Mouse (Mus musculus) 3134 (cell line): ENCODE measurements around the gene Rack1.
"Not testable (repeated sequence)": the region's sequence is repeated elsewhere in the genome, so short reads cannot be mapped to it uniquely, and the experiment has no call there.

Experiments used
- DNase-seq: peaks from one replicate; pipeline ENCODE4 v3.0.0-alpha.2; 2011; ENCODE audit warnings: low spot score; ENCODE audit not compliant: insufficient read length; ENCODE audit errors: extremely low read depth

The Rack1 gene

DNA sequence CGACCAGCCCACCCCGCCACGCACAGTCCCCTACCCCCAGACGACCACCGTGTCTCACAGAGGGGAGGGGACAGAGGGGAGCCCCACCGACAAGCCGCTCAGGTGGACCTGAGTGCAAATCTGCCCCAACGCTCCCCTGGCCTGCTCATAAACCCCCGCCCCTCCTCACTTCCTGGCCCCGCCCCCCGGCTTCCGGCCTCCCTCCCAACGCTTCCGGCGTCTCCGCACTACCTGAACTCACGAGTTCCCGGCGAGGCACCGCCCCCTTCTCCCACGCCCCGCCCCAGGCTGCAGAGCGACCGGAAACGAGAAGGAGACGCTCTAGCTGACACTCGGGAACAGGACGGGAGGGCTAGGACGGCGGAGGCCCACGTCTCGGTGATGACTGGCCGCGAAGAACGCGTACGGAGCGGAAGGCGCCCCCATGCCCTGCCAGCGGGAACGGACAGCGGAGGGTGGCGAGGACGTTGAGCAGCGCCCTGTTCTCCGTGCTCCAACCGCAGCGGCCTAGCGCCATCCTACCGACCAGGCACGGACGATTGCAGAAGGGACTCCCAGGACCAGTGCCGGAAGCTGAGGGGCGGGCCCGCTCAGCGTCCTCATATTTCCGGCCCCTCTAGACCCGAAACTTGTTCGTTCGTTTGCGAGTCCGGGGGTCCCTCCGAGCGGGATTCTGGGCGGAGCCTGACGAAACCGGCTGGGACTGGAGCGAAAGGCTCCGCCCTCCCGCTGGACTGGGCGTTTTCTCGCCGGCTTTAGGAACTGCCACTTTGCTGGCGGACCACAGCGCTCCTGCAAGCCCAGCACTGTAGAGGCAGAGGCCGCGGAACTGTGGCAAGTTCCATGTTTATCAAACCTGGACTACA lies 16.9 kb downstream of the Rack1 start, which contains the start of gene Trim41:
Gene Trim41, minus strand, starts transcription at position 554 of the 866 bp plus-strand sequence.
- peak; percentile 100 for DNase-seq

DNA sequence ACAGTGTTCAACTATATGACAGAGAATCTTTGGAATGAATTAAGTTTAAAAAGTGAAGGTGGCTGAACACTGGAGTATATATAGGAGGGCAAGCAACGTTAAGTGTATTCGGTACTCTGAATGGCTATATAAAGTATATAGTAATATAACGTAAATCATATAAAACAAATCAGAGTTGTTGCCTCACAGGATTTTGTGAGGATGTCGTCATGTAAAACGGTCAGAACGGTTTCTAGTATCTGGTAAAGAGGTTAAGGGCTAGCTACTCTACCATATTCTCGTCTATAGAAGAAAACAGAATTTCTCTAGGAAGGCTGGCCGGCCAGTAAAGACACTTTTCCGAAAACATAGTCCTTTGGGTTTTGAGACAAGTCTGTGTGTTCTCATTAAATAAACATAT lies 17.7 kb downstream of the Rack1 start:
- no peak for DNase-seq

DNA sequence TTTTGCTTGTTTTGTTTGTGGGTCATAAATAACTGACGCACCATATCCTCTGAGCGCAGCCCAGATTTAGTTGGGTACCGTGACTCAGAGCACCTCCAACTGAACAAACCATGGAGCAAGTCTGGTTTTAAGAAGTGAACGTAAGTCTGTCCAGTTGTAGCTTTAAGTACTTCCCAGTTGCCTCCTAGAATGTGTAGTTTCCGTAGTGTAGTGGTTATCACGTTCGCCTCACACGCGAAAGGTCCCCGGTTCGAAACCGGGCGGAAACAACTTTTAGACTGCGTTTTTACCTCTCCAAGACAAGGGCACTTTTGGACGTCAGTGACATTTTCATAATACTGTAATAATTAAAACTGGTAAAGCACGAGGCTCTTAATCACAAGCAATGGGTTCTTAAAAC lies 18.2 kb downstream of the Rack1 start:
- peak; percentile 90 for DNase-seq

DNA sequence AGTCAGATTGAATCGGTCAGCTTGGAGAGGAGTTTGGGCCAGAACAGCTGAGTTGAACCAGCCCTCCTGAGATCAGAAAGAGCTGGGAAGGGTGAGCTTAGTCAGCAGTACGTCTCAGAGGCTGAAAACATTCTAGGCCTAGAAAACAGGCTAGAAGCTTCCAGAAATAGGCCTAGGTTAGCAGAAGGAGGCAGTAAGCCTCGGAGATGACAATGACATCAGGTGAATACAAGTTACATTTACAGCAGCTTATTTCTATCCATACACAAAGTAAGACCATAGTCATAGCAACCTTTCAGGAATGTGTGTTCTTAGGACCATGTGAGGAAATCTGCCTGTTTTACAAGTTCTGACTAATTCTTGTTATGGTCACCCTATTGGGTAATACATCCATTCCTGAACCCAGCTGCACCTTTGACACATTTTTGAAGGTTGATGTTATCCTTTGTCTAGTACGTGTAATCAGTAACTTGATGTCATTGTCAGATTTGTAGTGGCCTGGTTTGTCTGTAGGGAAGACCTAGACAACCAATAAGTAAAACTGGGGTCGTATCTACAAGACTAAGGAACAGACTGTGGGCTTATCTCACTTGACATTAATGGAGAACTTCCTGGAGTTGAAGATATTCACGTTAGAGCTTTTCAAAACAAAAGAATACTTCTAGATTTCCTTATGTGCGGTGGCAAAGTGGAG lies 19.6 kb downstream of the Rack1 start:
- peak; percentile 79 for DNase-seq

DNA sequence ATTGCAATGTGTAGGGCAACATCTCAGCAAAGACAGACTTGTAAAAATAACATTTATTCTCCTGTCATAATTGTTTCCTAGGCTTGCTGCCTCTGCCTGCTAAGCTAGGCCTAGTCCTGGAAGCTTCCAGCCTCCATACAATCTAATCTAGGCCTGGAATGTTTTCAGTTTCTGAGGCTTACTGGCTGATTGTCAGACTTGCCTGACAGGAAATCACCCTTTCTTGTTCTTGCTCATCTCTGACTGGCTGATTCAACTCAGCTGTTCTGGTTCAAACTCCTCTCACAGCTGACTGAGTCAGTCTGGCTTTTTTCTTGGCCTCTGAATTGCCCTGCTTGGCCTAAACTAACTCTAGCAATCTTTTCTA lies 20.2 kb downstream of the Rack1 start:
- DNase-seq: no peak

DNA sequence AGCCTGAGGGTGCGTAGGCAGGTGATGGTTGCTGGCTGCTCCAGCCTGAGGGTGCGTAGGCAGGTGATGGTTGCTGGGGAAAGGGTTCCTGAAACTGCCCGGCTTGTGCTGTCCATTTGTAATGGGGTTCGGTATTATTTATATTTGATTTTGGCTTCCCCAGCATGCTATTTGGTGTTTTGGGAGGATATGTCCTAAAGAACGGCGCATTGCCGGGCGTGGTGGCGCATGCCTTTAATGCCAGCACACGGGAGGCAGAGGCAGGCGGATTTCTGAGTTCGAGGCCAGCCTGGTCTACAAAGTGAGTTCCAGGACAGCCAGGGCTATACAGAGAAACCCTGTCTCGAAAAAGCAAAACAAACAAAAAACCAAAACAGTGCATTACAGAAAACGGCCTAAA lies 21.2 kb downstream of the Rack1 start:
- not testable (repeated sequence) for DNase-seq

DNA sequence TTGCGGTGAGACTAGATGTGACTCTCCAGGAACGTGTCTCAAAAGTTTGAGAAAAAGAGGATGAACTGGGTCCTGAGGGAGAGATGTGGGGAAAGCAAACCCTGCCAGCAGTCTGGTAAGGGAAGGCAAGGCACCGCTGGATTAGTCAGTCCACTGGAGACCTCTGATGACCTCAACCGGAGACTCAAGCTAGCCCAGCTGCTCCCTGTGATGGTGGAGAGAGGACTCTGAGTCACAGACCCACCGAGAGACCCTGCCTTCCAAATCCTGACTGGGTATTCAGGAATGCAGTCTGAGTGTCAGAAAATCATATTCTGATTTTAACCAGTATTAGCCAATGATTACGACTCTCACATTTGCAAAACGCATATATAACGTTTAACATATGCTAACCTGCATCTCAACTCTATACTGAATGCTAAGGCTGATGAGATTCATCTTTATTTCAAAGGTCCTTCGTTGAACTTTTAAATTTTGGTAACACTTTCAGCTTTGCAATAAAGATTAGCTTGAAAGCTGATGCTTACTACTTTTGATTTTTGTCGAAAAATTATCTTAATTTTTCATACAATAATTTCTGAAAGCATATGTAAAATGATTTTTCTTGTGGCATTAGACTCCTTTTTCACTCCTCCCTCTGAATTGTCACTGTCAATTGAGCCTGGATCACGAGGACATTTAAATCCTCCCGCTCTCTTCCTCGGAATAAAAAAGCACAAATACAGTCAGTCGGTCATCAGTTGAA lies 22.8 kb downstream of the Rack1 start:
- DNase-seq: no peak

DNA sequence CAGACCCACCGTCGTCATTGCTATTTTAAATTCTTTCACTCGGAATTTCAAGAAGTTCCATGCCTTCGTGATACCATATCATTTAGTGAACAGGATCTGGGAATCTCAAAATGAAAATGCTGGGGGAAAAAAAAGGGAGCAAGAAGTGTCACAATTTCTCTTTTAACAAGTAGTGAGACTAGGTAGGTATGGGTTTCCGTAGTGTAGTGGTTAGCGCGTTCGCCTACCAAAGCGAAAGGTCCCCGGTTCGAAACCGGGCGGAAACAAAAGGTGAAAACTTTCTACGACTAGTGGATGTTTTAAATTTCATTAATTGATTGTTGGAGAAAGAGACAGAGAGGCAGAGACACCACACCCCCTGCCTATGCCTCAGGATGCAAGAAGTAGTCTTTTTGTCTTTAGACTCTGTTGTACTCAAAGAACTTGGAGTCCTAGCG lies 23.4 kb downstream of the Rack1 start:
- peak; percentile 67 for DNase-seq

DNA sequence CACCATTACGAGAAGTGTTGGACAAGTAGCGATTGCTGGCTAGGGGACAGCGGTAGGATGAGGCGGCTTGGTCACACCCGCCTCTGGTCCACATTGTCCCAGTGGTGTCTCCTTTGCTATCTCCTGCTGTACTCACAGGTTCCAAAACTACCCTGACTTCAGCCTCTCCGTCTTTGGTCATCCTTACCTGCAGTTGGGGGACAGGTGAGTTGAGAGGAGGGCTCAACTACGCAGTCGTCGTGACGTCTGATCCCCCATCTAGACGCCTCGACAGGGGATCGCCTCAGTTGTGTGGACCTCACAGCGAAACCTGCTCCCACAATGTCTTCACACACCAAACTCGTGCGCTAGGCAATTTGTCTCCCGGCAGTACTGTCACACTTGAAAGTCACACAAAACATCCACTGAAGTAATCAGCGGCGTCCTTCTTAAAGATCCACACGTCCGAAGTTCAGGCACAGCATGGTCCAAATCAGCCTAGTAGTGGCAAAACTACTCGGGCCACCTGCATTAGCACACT lies 24.2 kb downstream of the Rack1 start:
- no peak for DNase-seq

DNA sequence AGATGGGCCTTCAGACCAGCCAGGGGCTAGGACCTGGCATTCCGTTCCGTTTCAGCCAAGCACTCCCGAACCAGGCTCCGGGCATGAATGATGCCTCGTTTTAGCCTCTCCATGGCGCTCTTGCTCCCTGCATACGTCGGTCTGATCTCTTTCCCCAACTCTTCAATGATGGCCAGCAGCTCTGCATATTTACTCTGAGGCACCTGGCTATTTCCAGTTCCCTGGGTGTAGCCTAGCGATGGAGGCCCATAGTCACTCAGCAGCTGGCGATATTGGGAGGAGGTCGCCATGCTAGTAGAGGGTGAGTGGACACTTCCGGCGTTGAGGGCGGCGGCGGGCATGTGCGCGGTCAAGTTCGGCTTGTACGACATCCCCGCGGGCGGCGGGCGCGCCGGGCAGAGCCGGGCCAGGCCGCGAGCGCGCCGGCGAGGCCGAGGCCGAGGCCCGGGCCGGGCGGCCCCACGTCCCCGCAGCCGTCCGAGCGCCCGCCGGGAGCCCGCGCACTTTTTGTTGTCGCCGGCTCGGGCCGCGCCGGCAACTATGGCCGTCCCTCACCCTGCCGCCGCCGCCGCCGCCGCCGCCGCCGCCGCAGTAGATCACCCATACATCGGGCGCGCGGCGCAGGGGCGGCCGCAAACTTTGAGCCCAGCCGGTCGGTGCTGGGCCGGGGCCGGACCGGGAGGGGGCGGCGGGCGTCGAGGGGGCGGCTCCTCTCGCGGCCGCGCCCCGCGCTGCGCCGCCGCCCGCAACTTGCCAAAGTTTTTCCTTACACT lies 26.0 kb downstream of the Rack1 start, which contains the start of the genes Trim7 and Gm12184:
Gene Trim7, plus strand, starts transcription at position 162 of the 773 bp plus-strand sequence.
Gene Gm12184, minus strand, starts transcription at position 677 of the 773 bp plus-strand sequence.
- not testable (repeated sequence) for DNase-seq

DNA sequence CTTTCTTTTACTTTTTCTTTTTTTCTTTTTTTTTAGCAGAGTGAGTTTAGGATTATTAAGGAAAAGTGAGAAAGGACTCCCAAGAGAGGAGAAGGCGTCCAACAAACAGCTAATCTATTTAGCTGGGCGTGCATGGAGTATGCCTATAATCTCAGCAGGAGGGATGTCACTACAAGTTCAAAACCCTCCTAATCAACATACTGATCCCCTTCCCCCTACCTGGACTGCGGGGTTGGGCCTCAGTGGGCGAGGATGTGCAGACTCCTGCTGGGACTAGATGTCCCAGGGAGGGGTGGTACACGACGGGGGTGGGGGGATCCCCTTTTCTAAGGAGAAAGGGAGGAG lies 26.6 kb downstream of the Rack1 start:
- peak; percentile 74 for DNase-seq

DNA sequence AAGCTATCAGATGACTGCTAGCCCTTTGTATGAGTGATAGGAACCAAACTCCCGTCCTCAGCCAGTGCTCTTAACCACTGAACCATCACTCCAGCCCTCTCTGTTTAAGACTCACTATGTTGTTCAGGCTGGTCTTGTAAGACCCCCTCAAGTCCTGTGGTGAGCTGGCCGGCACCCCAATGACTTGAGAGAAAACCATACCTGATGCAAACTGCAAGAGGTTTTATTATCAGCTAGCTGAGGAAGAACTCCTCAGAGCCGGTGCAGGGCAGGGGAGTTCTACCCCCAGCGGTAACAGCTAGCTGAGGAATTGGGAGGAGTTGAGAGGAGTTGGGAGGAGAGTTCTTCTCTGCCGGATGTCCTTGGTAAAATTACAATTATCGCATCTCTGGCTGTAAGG lies 27.8 kb downstream of the Rack1 start:
- no peak for DNase-seq

DNA sequence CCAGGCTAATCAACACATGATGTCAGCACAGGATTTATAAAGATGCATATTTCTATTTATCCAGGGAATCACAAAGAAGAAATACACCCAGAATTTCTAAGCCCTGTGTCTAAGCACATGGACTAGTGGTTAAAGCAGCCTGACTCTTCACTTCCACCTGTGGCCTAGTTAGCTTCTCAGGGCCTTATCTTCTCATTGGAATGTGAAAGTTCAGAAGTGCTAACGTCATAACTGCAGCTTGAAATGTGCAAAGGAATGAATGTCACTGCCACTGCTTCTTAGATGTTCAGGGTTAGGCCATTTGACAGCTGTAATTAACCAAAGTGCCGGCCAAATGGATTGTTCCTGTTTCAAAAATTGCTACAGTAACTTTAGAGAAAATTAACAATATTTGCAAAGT lies 30.1 kb downstream of the Rack1 start:
- no peak for DNase-seq

DNA sequence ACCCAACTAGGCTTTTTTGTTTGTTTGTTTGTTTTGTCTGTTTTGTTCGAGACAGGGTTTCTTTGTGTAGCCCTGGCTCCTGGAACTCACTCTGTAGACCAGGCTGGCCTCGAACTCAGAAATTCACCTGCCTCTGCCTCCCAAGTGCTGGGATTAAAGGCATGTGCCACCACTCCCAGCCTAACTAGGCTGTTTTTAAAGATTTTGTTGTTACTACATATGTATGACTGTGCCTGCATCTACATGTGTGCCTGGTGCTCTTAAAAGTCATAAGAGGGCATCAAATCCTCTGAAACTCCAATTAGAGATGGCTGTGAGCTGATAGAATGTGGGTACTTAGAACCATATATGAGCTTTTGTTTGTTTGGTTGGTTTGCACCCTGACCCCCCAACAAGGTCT lies 31.1 kb downstream of the Rack1 start:
- no peak for DNase-seq

DNA sequence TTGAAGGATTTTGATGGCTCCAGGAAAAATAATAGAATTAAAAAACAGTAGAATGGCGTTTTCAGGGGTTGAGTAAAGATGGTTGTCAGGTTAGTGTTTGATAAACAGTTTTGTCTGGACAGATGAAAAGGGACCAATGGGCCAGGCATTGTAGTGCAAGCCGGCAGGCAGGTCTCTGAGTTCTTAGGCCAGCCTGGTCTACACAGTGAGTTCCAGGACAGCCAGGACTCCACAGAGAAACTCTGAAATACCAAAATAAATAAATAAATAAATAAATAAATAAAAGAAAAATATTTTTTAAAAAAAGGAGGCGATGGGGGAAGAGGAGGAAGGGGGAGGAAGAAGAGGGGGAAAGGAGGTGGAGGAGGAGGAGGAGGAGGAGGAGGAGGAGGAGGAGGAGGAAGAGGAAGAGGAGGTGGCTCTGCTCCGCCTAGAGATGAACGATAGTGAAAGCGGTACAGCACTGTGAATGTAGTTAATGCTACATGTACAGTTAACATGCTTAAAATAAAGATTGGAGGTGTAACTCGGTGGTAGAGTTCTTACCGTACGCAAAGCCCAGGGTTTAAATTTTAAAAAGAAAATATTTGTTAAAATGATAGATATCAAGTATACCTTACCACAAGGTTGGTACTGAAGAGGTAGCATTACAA lies 33.1 kb downstream of the Rack1 start:
- DNase-seq: no peak

DNA sequence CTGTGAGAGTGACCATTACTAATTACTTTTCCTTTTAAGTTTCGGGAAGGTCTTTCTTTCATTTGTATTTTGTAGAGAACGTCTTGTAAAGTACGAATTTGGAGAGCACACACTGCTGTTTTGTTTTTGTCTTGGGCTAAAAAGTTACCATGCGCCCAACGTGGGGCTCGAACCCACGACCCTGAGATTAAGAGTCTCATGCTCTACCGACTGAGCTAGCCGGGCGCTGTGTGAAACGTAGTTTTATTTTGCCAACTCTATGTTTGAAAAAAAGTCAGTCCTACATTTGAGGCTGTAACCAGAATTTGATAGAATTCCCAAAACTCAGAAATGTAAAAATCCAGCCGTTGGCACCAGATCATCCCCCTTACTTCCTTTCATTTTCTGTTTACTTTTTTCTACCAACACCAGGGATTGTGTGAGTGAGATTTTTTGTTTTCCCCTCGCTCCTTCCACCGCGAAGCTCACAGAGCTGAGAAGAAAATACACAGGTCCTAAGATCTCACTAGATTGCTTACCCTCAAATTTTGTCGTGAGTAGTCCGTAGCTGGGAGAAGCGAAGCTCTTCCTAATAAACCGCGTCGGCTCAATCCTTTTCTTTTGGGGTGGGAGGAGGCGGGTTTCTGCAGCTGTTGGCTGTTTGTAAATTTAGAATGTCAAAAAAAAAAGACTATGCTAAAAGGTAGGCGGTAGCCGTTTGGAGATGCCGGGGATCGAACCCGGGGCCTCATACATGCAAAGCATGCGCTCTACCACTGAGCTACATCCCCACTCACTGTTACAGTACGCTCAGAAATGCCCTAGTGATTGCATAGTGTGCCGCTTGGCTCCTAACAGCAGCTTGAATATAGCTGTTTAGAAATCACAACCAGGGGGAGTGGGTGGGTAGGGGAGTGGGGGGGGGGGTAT lies 33.9 kb downstream of the Rack1 start:
- peak; percentile 81 for DNase-seq

DNA sequence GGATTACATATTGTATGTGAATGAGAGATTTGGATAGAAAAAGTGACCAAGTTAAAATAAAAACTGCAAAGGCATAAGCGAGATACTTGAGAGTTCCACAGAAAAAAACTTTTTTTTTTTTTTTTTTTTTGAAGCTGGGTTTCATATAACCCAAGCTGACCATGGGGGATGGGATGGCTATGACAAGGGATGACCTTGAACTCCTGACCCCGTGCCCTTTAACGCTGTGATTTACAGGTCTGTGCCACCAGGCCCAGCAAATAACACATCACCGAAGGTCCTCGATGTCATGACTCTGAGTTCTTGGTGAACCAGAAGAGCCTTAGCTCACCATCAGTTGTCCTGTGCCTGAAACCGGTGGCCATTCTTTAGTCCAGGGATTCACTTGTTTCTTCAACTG lies 35.8 kb downstream of the Rack1 start:
- DNase-seq: no peak

DNA sequence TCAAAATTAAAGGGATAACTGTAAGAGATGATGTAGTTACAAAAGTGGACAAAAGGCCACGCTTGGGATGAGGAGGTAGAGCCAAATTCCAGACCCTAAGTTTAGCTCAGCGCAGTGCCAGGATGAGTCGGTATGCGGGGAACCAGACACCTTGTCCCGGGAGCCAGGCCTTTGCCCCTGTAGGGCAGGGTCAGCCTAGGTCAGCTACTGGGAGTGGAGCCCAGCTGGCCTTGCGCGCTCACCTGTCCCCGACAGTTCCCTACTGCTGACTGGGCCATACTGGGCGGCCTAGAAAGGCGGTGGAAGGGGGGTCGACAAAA lies 36.8 kb downstream of the Rack1 start:
- no peak for DNase-seq
